Mouse (Mus musculus) brain, embryonic 14.5 days (tissue): ENCODE data around the gene Aplp2.

Experiments used
- CTCF ChIP-seq: fragments of 200-500 bp; IDR thresholded peaks from 2 replicates; pipeline ENCODE4 v1.5.1; 2012; ENCODE audit warnings: inconsistent platforms, mild to moderate bottlenecking, moderate library complexity, borderline replicate concordance; ENCODE audit not compliant: insufficient read depth, insufficient read length; ENCODE audit errors: extremely low read depth
- POLR2A ChIP-seq: fragments of 200-500 bp; IDR thresholded peaks from 2 replicates; pipeline ENCODE4 v1.6.1; 2012; ENCODE audit warnings: mild to moderate bottlenecking, inconsistent platforms, borderline replicate concordance; ENCODE audit not compliant: poor library complexity, insufficient read depth, insufficient read length, severe bottlenecking; ENCODE audit errors: extremely low read depth

GRCm38 (mm10) chr9:31162911-31163310, 48.7 kb downstream of the Aplp2 start:
- TF ChIP-seq CTCF (no peak), POLR2A (no peak)
